Mouse (Mus musculus) kidney, adult 2 months (tissue): Measurements from ENCODE around the gene Abca8b. TPM values are rescaled to one million over a fixed set of nuclear protein-coding genes. Genes with fewer than 3 reads are reported as not detected.

Experiments used
- DNase-seq: peaks from one replicate; pipeline ENCODE4 v3.0.0; 2021
- H3K27ac ChIP-seq: fragments of 200-500 bp; 2 replicates; pipeline ENCODE4 v1.5.1; 2012; ENCODE audit warnings: low read depth, low read length, control low read depth, inconsistent platforms; ENCODE audit not compliant: insufficient read depth
- H3K27me3 ChIP-seq: fragments of 200-500 bp; replicated peaks from 2 replicates; pipeline ENCODE4 v1.6.1; 2012; ENCODE audit warnings: mild to moderate bottlenecking, moderate library complexity, low read length, inconsistent platforms; ENCODE audit not compliant: control insufficient read depth, insufficient read depth
- H3K36me3 ChIP-seq: fragments of 200-500 bp; 2 replicates; pipeline ENCODE4 v1.6.1; 2012; ENCODE audit warnings: mild to moderate bottlenecking, moderate library complexity, low read length, inconsistent platforms; ENCODE audit not compliant: control insufficient read depth, insufficient read depth
- H3K4me1 ChIP-seq: fragments of 200-500 bp; 2 replicates; pipeline ENCODE4 v1.6.1; 2011; ENCODE audit warnings: low read length; ENCODE audit not compliant: control insufficient read depth, insufficient read depth
- H3K4me3 ChIP-seq: fragments of 200-500 bp; 2 replicates; pipeline ENCODE4 v1.5.1; 2011; ENCODE audit warnings: mild to moderate bottlenecking, low read depth, low read length, control low read depth; ENCODE audit not compliant: insufficient read depth
- CTCF ChIP-seq: fragments of 200-500 bp; conservative IDR thresholded peaks from 2 replicates; pipeline ENCODE4 v1.5.1; 2011; ENCODE audit warnings: low read depth, mild to moderate bottlenecking, control low read depth, low read length, moderate library complexity, mixed read lengths; ENCODE audit not compliant: insufficient read depth, insufficient read length
- POLR2A ChIP-seq: fragments of 200-500 bp; IDR thresholded peaks from one replicate; pipeline ENCODE4 v1.6.1; 2011; ENCODE audit warnings: low read depth, low read length, control low read depth
- WGBS: fragments of 180-500 bp; shearing (Covaris S2); methylation state at CpG from one replicate; pipeline ENCODE4 v1.1.7; 2018; 5-methylcytosine and 5-hydroxymethylcytosine counted together
- polyA plus RNA-seq: library from polyadenylated mRNA; depleted of rRNA; stranded (reverse); fragments of >200 nt; gene quantifications from 2 replicates; pipeline ENCODE4 v1.2.3, GENCODE M21; 2012; rRNA removed

Abca8b gene
- polyA plus RNA-seq, 1 experiment: 0.69 TPM

DNA sequence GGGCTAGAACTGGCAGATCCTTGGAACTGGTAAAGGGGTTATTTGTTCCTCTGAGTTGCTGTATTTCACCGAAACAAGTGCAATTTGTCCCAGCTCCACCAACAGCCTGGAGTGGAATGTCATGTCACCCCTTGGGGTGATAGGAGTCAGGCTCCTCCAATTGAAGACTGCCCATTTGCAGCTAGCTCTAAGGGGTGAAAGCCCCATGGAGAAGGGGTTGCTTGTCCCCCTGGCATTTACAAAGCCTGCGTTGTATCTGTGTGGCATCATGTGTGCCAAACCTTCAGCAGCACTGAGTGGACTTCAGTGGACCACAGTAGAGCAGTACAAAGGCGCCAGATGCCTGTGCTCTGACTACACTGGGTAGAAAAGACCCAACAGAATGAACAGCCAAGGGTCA lies 110.1 kb downstream of the Abca8b start:
- peak overlapping the region; percentile 78 for H3K27ac ChIP-seq
- no peaks in the 10 kb centered on the region for H3K36me3 ChIP-seq
- peak; percentile 25 for DNase-seq
- WGBS: 89% methylated on average over 3 of the region's 3 CpGs
- TF ChIP-seq POLR2A (no peak), CTCF (no peak)
- no peak overlapping the region for H3K4me3 ChIP-seq
- no peaks in the 10 kb centered on the region for H3K27me3 ChIP-seq
- no peaks in the 10 kb centered on the region for H3K4me1 ChIP-seq

DNA sequence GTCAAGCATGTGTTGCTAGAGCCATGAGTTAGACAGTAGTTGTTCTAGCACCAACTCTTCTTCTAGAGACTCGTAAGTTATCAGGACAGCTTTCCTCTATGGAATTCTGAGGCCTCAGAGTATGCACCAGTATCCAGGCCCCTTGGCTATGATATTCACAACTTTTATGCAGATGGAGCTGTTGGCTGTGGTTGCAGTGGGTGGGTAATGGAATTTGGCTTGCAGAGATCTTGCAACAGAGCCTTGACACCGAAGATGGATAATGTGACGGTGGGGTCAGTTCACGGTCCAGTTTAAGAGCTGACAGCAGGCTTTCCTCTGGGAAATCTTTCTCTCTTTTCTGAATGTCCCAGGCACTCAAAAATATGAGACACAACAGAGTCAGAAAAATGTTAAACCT lies 110.8 kb downstream of the Abca8b start:
- H3K27ac ChIP-seq: peak overlapping the region; percentile 8; the same call in 1 of the 2 replicates
- no peaks in the 10 kb centered on the region for H3K4me1 ChIP-seq
- no peak overlapping the region for H3K4me3 ChIP-seq
- no peaks in the 10 kb centered on the region for H3K36me3 ChIP-seq
- H3K27me3 ChIP-seq: no peaks in the 10 kb centered on the region
- 67% methylated on average over 4 of the region's 4 CpGs for WGBS
- peak; percentile 75 for DNase-seq
- TF ChIP-seq POLR2A (no peak), CTCF (no peak)

DNA sequence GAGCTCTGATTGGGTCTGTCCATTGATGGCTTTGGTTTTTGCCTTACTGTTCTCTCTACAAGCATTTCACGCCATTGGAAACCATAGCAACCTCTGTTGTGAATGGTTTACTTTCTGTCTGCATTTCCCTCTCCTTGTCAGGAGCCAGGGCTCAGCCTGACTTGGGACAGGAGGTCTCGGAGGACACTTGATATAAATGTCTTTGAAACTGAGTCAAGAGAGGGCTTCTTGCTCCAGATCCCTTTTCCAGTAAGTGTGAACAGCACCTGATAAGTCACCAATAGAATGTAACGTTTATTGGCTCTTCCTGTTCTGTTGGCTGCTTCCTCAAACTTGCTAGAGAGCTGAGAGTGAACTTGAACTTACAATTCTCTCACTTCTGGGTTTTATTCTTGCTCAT lies 111.5 kb downstream of the Abca8b start:
- H3K27ac ChIP-seq: peak overlapping the region; percentile 9; the same call in 1 of the 2 replicates
- 42% methylated on average over 3 of the region's 3 CpGs for WGBS
- H3K4me3 ChIP-seq: no peak overlapping the region
- no peaks in the 10 kb centered on the region for H3K36me3 ChIP-seq
- TF ChIP-seq CTCF (no peak), POLR2A (no peak)
- H3K4me1 ChIP-seq: no peaks in the 10 kb centered on the region
- H3K27me3 ChIP-seq: no peaks in the 10 kb centered on the region
- DNase-seq: no peak

Other genes with a start within 250 kb of the Abca8b start
- gene 1700012B07Rik, start 167.8 kb downstream of the Abca8b start, polyA plus RNA-seq: 0.07 TPM in 1 of 2 replicates, not detected in the other
- 7.6 and 9.2 TPM in 2 replicates for gene Abca8a, start 100.1 kb upstream of the Abca8b start, polyA plus RNA-seq
- gene Abca9, start 172.4 kb upstream of the Abca8b start, polyA plus RNA-seq: 2.0 and 2.6 TPM in 2 replicates